Mouse (Mus musculus) limb, embryonic 11.5 days (tissue): ENCODE results near the gene Nupr1l. TPM values are rescaled to one million over a fixed set of nuclear protein-coding genes. Genes with fewer than 3 reads are reported as not detected.
A peak's percentile ranks its signal among the peaks of the same experiment; 100 is the strongest.

Source experiments
- ATAC-seq: fragments of 200-750 bp; cut with Nextera tagmentation; 2 replicates; pipeline ENCODE4 v1.8.0; 2017; ENCODE audit warnings: low read depth; ENCODE audit not compliant: insufficient number of reproducible peaks, low FRiP score, low TSS enrichment
- DNase-seq: peaks from one replicate; pipeline ENCODE4 v3.0.0-alpha.2; 2015; ENCODE audit warnings: low spot score
- H3K27ac ChIP-seq: fragments of 300-500 bp; sonication (generic); replicated peaks from 2 replicates; pipeline ENCODE4 v1.5.1; 2014; ENCODE audit warnings: low read depth, mild to moderate bottlenecking, low read length
- H3K27me3 ChIP-seq: fragments of 300-500 bp; sonication (generic); 2 replicates; pipeline ENCODE4 v1.6.1; 2014; ENCODE audit warnings: mild to moderate bottlenecking, low read length, mixed read lengths; ENCODE audit not compliant: control insufficient read depth, insufficient read depth
- H3K36me3 ChIP-seq: fragments of 300-500 bp; sonication (generic); 2 replicates; pipeline ENCODE4 v1.6.1; 2014; ENCODE audit warnings: mild to moderate bottlenecking, low read length, moderate library complexity, mixed read lengths; ENCODE audit not compliant: control insufficient read depth, insufficient read depth
- H3K4me1 ChIP-seq: fragments of 300-500 bp; sonication (generic); 2 replicates; pipeline ENCODE4 v1.6.1; 2014; ENCODE audit warnings: low read length, mixed read lengths; ENCODE audit not compliant: control insufficient read depth, insufficient read depth
- H3K4me2 ChIP-seq: fragments of 300-500 bp; sonication (generic); 2 replicates; pipeline ENCODE4 v1.6.1; 2014; ENCODE audit warnings: low read depth, mild to moderate bottlenecking, moderate library complexity; ENCODE audit not compliant: severe bottlenecking
- H3K4me3 ChIP-seq: fragments of 300-500 bp; sonication (generic); 2 replicates; pipeline ENCODE4 v1.5.1; 2014; ENCODE audit warnings: low read depth, low read length
- H3K9ac ChIP-seq: fragments of 300-500 bp; sonication (generic); 2 replicates; pipeline ENCODE4 v1.6.1; 2014; ENCODE audit warnings: mild to moderate bottlenecking, low read length
- H3K9me3 ChIP-seq: fragments of 300-500 bp; sonication (generic); 2 replicates; pipeline ENCODE4 v1.6.1; 2016; ENCODE audit warnings: low read length; ENCODE audit not compliant: control insufficient read depth
- WGBS: fragments of 180-500 bp; shearing (Covaris S2); extraction: QIAGEN DNeasy Blood & Tissue Kit; methylation state at CpG from one replicate; pipeline ENCODE4 v1.1.7; 2014; 5-methylcytosine and 5-hydroxymethylcytosine counted together
- polyA plus RNA-seq: library from polyadenylated mRNA; unstranded; fragments of >200 nt; fragmentation: Nextera tagmentation; extraction: Ambion mirVana; gene quantifications from 2 replicates; pipeline ENCODE4 v1.2.1, GENCODE M21; 2014

Gene Nupr1l
- polyA plus RNA-seq, 1 experiment from 2014 or later: 4.9 TPM

DNA sequence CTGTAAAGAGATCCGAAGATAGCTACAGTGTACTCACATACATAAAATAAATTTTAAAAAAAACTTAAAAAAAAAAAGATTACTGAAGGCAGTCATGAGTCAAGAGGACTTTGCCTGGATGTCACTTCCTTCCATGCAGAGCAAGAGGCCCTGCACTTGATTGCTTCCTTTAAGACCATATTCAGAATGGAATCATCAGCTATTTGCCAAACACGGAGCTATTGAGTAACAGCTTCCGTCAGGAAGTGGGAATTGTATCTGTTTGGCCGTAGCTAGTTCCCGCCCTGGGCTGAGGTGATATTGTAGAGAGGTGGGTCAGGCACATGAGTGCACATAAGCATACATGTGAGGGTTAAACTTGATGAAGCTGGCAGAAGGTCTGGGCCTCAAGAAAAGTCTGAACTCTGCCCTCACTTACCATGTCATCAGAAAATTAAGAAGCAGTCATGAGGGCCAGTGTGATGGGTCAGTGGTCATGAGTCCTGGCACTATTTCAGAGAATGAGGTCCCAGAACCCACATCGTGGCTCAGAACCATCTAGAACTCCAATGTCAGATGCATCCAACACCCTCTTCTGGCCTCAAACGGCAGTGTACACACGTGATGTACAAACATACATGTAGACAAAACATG lies 16.6 kb downstream of the Nupr1l start:
- no peak for DNase-seq
- H3K36me3 ChIP-seq: no peaks in the 10 kb centered on the region
- H3K27ac ChIP-seq: no peak overlapping the region
- no peak overlapping the region for H3K4me2 ChIP-seq
- no peak overlapping the region for H3K4me3 ChIP-seq
- no peaks in the 10 kb centered on the region for H3K27me3 ChIP-seq
- no peak for ATAC-seq
- 89% methylated on average over 8 of the region's 8 CpGs for WGBS
- H3K9ac ChIP-seq: no peak overlapping the region
- no peaks in the 10 kb centered on the region for H3K9me3 ChIP-seq
- H3K4me1 ChIP-seq: no peaks in the 10 kb centered on the region

GRCm38 (mm10) chr5:129925933-129926332 lies 17.6 kb downstream of the Nupr1l start:
- H3K27me3 ChIP-seq: no peaks in the 10 kb centered on the region
- no peaks in the 10 kb centered on the region for H3K36me3 ChIP-seq
- no peak overlapping the region for H3K27ac ChIP-seq
- no peak overlapping the region for H3K4me2 ChIP-seq
- no peaks in the 10 kb centered on the region for H3K9me3 ChIP-seq
- no peak for DNase-seq
- H3K4me3 ChIP-seq: no peak overlapping the region
- WGBS: 78% methylated on average over 5 of the region's 5 CpGs
- no peaks in the 10 kb centered on the region for H3K4me1 ChIP-seq
- no peak for ATAC-seq
- no peak overlapping the region for H3K9ac ChIP-seq

DNA sequence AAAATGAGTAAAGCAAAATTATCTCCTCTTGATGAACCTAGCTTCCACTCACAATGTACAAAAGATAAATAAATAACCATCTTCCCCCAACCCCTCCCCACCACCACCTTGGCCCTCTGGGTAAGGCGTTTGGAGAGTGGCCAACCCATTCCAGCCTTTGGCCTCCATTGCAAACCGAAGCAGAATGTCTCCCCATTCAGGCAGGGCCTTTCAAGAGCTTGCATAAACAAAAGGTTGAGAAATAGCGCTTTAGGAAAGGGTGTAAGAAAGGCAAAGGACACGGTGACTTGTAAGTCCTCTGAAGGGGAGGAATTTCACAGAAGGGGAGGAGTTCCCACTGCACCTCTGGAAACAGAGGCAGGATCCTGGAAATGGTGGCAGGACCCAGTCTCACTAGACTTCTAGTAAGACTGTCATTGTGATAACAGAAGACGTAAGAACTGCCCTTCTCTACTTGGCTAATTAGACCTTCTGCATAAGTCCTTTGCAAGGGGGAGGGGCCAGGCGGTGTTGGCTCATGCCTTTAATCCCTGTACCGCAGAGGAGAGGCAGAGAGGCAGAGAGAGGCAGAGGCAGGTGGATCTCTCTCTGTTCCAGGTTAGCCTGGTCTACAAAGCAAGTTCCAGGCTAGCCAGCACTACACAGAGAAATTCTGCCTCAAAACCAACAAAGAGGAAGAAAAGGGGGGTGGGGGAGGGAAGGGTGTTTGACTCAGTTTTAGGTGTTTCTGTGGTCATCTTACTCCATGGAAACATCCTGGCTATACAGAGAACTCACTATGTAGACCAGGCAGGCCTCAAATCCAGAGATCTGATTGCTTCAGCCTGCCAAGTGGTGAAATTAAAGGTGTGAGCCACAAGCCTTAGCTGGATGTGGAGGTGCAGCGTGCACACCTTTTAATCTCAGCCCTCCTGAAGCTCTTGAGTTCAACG lies 21.9 kb downstream of the Nupr1l start:
- Histone ChIP-seq H3K9ac (no peak overlapping the region), H3K27me3 (no peaks in the 10 kb centered on the region), H3K9me3 (no peaks in the 10 kb centered on the region), H3K27ac (no peak overlapping the region), H3K36me3 (no peaks in the 10 kb centered on the region), H3K4me2 (no peak overlapping the region), H3K4me3 (no peak overlapping the region), H3K4me1 (no peaks in the 10 kb centered on the region)
- ATAC-seq (no peak), DNase-seq (no peak)
- WGBS: 53% methylated on average over 9 of the region's 9 CpGs

DNA sequence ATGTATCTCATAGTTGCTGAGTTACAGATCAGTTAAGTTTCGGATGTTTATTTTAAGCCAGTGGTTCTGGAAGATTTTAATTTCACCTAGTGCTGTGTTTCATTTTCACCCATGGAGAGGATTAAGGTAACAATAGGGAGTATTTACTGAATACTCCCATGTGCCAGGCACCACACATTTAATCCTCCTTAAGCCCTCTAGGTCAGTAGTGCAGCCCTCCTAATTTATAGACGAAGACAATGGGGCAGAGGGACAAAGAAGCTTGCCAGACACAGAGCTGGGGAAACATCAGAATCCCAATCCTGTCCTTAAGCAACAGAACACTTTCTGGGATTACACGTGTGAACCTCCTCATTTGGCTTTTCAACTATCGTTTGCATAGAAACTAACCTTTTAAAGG lies 28.6 kb downstream of the Nupr1l start:
- ATAC-seq (no peak), DNase-seq (no peak)
- H3K9ac ChIP-seq: no peak overlapping the region
- H3K27me3 ChIP-seq: no peaks in the 10 kb centered on the region
- 57% methylated on average over 4 of the region's 4 CpGs for WGBS
- H3K4me3 ChIP-seq: no peak overlapping the region
- H3K36me3 ChIP-seq: no peaks in the 10 kb centered on the region
- H3K4me1 ChIP-seq: no peaks in the 10 kb centered on the region
- no peaks in the 10 kb centered on the region for H3K9me3 ChIP-seq
- H3K27ac ChIP-seq: no peak overlapping the region
- no peak overlapping the region for H3K4me2 ChIP-seq

- H3K9ac ChIP-seq: no peak overlapping the region
- H3K4me2 ChIP-seq: no peak overlapping the region
- H3K27ac ChIP-seq: no peak overlapping the region
- ATAC-seq (no peak), DNase-seq (no peak)
- WGBS: 69% methylated on average over 2 of the region's 2 CpGs
- no peaks in the 10 kb centered on the region for H3K4me1 ChIP-seq
- no peaks in the 10 kb centered on the region for H3K36me3 ChIP-seq
- no peaks in the 10 kb centered on the region for H3K9me3 ChIP-seq
- no peaks in the 10 kb centered on the region for H3K27me3 ChIP-seq
- H3K4me3 ChIP-seq: no peak overlapping the region
Observed at GRCm38 (mm10) chr5:129940281-129940680, 31.9 kb downstream of the Nupr1l start.

DNA sequence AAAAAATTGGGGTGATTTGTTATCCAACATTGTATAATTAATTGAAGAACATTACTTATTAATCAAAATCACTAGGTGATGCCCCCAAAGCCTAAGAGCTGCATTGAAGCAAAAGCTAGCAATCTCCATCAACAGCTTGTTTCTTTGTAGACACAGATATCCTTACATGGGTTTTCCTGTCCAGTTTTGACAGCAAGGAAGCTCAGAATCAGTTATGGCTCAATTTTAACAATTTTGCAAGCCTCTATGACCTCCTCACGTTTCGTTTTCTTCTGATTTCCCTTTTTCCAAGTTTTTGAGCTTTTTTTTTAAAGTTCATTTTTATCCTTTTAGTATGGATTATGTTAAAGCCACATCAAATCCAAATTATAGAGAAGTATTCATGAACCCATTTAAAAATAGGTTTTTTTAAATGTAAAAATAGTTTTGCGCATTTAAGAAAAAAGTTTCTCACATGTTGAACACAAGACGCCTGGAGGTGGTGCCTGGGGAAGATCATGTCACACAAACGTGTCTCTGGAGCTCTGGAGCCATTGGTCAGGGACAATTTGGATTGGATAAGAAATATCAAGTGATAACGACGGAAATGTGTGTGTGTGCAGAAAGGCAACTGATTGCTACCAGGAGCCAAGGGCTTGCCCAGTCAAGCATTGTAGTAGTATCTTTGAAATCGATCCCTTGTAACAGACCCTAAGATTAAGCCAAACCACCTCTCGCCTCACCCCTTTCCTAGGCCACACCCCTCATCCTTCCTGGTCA lies 32.6 kb downstream of the Nupr1l start:
- Histone ChIP-seq H3K4me1 (no peaks in the 10 kb centered on the region), H3K27ac (no peak overlapping the region), H3K27me3 (no peaks in the 10 kb centered on the region), H3K9ac (no peak overlapping the region), H3K4me2 (peak overlapping the region; percentile 40), H3K36me3 (no peaks in the 10 kb centered on the region), H3K9me3 (no peaks in the 10 kb centered on the region), H3K4me3 (peak overlapping the region; percentile 34)
- no peak; the same call in 1 of the 2 replicates for ATAC-seq
- 9% methylated on average over 9 of the region's 9 CpGs for WGBS
- no peak for DNase-seq

- under 1% methylated on average over 58 of the region's 59 CpGs for WGBS
Observed at GRCm38 (mm10) chr5:129941495-129942045, 33.2 kb downstream of the Nupr1l start, which contains the start of gene Vkorc1l1. Vkorc1l1 (plus strand) TSS chr5:129941970.

More at GRCm38 (mm10) chr5:129941495-129942045, 33.2 kb downstream of the Nupr1l start, which contains the start of gene Vkorc1l1:
- Histone ChIP-seq H3K9me3 (no peaks in the 10 kb centered on the region), H3K4me2 (peak within 1 kb of the TSS; percentile 61), H3K4me3 (peak within 1 kb of the TSS; percentile 72), H3K4me1 (no peaks in the 10 kb centered on the region), H3K9ac (peak within 1 kb of the TSS; percentile 78), H3K27ac (no peak within 1 kb of the TSS; the same call in 1 of the 2 replicates), H3K36me3 (no peaks in the 10 kb centered on the region), H3K27me3 (no peaks in the 10 kb centered on the region)
- peak; percentile 99 for DNase-seq
- ATAC-seq: peak; percentile 98
